Mouse (Mus musculus): ENCODE measurements at regions not wholly inside any gene's neighbourhood (a gene's known extent, or its start where the extent isn't known, plus 50 kb on each side); places are given as distances from the start of the nearest gene placed in this dataset.

DNA sequence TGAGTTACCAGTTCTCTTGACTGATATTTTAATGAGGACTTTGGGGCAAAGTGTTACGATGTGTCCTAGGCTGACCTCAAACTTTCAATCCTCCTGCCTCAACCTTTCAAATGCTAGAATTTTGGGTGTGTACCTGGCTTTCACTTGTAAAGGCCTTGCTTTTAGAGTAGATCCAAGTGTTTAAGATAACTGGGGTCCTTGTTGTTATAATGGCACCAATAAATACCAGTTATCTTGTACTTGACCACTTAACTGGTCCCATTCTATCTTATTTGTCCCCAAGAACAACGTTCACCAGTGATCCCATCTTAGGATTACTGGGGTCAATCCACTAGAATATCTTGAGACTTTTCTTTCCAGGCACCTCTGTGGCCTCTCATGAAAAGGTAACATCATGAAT, 77.6 kb upstream of the Foxc1 start:
- TF ChIP-seq CTCF (IDR thresholded peaks at IDR 0.05; ENCODE audit: control insufficient read depth, insufficient read depth, low read length), result no peak
- no peak for TF ChIP-seq POLR2A (IDR thresholded peaks at IDR 0.05; ENCODE audit: borderline replicate concordance, control insufficient read depth, low read depth, low read length)
